Mouse (Mus musculus) lung, adult 2 months (tissue): Measurements from ENCODE around the gene Shcbp1.

Source experiments
- CTCF ChIP-seq: fragments of 200-500 bp; IDR thresholded peaks from 2 replicates; pipeline ENCODE4 v1.5.1; 2011; ENCODE audit warnings: mild to moderate bottlenecking, low read length, control low read depth; ENCODE audit not compliant: insufficient read depth
- POLR2A ChIP-seq: fragments of 200-500 bp; IDR thresholded peaks from 2 replicates; pipeline ENCODE4 v1.6.1; 2011; ENCODE audit warnings: low read depth, mild to moderate bottlenecking, control low read depth, low read length, borderline replicate concordance; ENCODE audit errors: extremely low read depth

- TF ChIP-seq POLR2A (no peak), CTCF (no peak)
Measured at GRCm38 (mm10) chr8:4808831-4809230, 29.5 kb upstream of the Shcbp1 start.
